Mouse (Mus musculus) C2C12 (cell line): ENCODE measurements around the gene B3gnt3. TPM values are rescaled to one million over a fixed set of nuclear protein-coding genes. Genes with fewer than 3 reads are reported as not detected.

Experiments used
- H3K27me3 ChIP-seq: one replicate; pipeline ENCODE4 v1.6.1; 2011; ENCODE audit not compliant: control insufficient read depth, insufficient read depth, insufficient read length
- H3K36me3 ChIP-seq: one replicate; pipeline ENCODE4 v1.6.1; 2011; ENCODE audit not compliant: control insufficient read depth, insufficient read depth
- H3K4me3 ChIP-seq: one replicate; pipeline ENCODE4 v1.5.1; 2011; ENCODE audit warnings: mild to moderate bottlenecking, control low read depth; ENCODE audit not compliant: poor library complexity, insufficient read depth, severe bottlenecking
- H3K79me2 ChIP-seq: one replicate; pipeline ENCODE4 v1.6.1; 2011; ENCODE audit not compliant: control insufficient read depth, insufficient read depth
- H3K79me3 ChIP-seq: one replicate; pipeline ENCODE4 v1.6.1; 2011; ENCODE audit warnings: low read depth, control low read depth
- H3ac ChIP-seq: one replicate; pipeline ENCODE3; 2011; ENCODE audit warnings: low read depth; ENCODE audit not compliant: control insufficient read depth, insufficient read length
- CEBPB ChIP-seq: IDR thresholded peaks from one replicate; pipeline ENCODE4 v1.6.1; 2011; ENCODE audit warnings: low read depth, mild to moderate bottlenecking, control low read depth, moderate library complexity
- CTCF ChIP-seq: IDR thresholded peaks from one replicate; pipeline ENCODE4 v1.5.1; 2011; ENCODE audit not compliant: control insufficient read depth, insufficient read depth, insufficient read length
- FOSL1 ChIP-seq: IDR thresholded peaks from one replicate; pipeline ENCODE4 v1.8.0; 2011; ENCODE audit warnings: mild to moderate bottlenecking, low read length; ENCODE audit not compliant: poor library complexity, insufficient read depth, severe bottlenecking
- MAX ChIP-seq: IDR thresholded peaks from one replicate; pipeline ENCODE4 v1.6.1; 2011; ENCODE audit warnings: mild to moderate bottlenecking, control low read depth
- MYOD1 ChIP-seq: IDR thresholded peaks from one replicate; pipeline ENCODE4 v1.6.1; 2011; ENCODE audit warnings: low read depth; ENCODE audit not compliant: control insufficient read depth, insufficient read length
- MYOG ChIP-seq: IDR thresholded peaks from one replicate; pipeline ENCODE4 v1.6.1; 2011; ENCODE audit not compliant: control insufficient read depth, insufficient read length; ENCODE audit errors: extremely low read depth
- USF1 ChIP-seq: IDR thresholded peaks from one replicate; pipeline ENCODE4 v1.6.1; 2011; ENCODE audit warnings: low read depth, mild to moderate bottlenecking, control low read depth, moderate library complexity
- polyA plus RNA-seq: library from polyadenylated mRNA; unstranded; fragments of >200 nt; fragmentation: generic; extraction: Trizol; gene quantifications from one replicate; pipeline ENCODE4 v1.2.1, GENCODE M21; 2012; ENCODE audit warnings: missing spikeins

Gene B3gnt3
- polyA plus RNA-seq, 1 experiment, result 0.02 TPM

- TF ChIP-seq CTCF (no peak), FOSL1 (no peak), MYOD1 (no peak)
- no peaks in the 10 kb centered on the region for H3K36me3 ChIP-seq
- no peaks in the 10 kb centered on the region for H3K79me3 ChIP-seq
- H3K27me3 ChIP-seq, result no peaks in the 10 kb centered on the region
- no peaks in the 10 kb centered on the region for H3K79me2 ChIP-seq
- H3ac ChIP-seq, result no peak overlapping the region
- peak overlapping the region; percentile 37 for H3K4me3 ChIP-seq
Observed at GRCm38 (mm10) chr8:71676803-71677202, 24.8 kb downstream of the B3gnt3 start.

GRCm38 (mm10) chr8:71676020-71676741 is 25.4 kb downstream of the B3gnt3 start, which contains the start of gene Jak3:
TSS of gene Jak3 (plus strand) at chr8:71676296.
- H3K79me3 ChIP-seq, result no peaks in the 10 kb centered on the region
- H3K36me3 ChIP-seq, result no peaks in the 10 kb centered on the region
- peak within 1 kb of the TSS; percentile 95 for H3ac ChIP-seq
- no peaks in the 10 kb centered on the region for H3K27me3 ChIP-seq
- H3K79me2 ChIP-seq, result no peaks in the 10 kb centered on the region
- TF ChIP-seq MYOD1 (no peak), MAX (no peak), CTCF (no peak), CEBPB (no peak), FOSL1 (no peak), USF1 (no peak), MYOG (no peak)
- H3K4me3 ChIP-seq, result peak within 1 kb of the TSS; percentile 37

- no peak overlapping the region for H3K4me3 ChIP-seq
- no peaks in the 10 kb centered on the region for H3K79me2 ChIP-seq
- no peak overlapping the region for H3ac ChIP-seq
- TF ChIP-seq CEBPB (no peak), FOSL1 (no peak), MYOD1 (no peak), MAX (no peak), MYOG (no peak), CTCF (no peak), USF1 (no peak)
- H3K79me3 ChIP-seq, result no peaks in the 10 kb centered on the region
- H3K27me3 ChIP-seq, result no peaks in the 10 kb centered on the region
- H3K36me3 ChIP-seq, result no peaks in the 10 kb centered on the region
Observed at GRCm38 (mm10) chr8:71675456-71676019, 26.1 kb downstream of the B3gnt3 start.

GRCm38 (mm10) chr8:71674071-71674470 is 27.5 kb downstream of the B3gnt3 start:
- Histone ChIP-seq H3K4me3 (no peak overlapping the region), H3K79me3 (no peaks in the 10 kb centered on the region), H3ac (no peak overlapping the region), H3K79me2 (no peaks in the 10 kb centered on the region), H3K27me3 (no peaks in the 10 kb centered on the region), H3K36me3 (no peaks in the 10 kb centered on the region)
- TF ChIP-seq CEBPB, result no peak
- TF ChIP-seq MYOG, result no peak
- no peak for TF ChIP-seq MAX
- TF ChIP-seq MYOD1, result no peak
- no peak for TF ChIP-seq USF1

GRCm38 (mm10) chr8:71672168-71672735 is 29.3 kb downstream of the B3gnt3 start:
- no peak for TF ChIP-seq FOSL1
- TF ChIP-seq MYOD1, result no peak
- no peak for TF ChIP-seq MYOG
- TF ChIP-seq MAX, result no peak
- no peak for TF ChIP-seq CTCF
- TF ChIP-seq USF1, result no peak
- no peak for TF ChIP-seq CEBPB
- Histone ChIP-seq H3K27me3 (no peaks in the 10 kb centered on the region), H3ac (no peak overlapping the region), H3K79me2 (no peaks in the 10 kb centered on the region), H3K36me3 (no peaks in the 10 kb centered on the region), H3K79me3 (no peaks in the 10 kb centered on the region), H3K4me3 (no peak overlapping the region)

- Histone ChIP-seq H3ac (peak within 1 kb of the TSS; percentile 1), H3K79me2 (no peaks in the 10 kb centered on the region), H3K27me3 (no peaks in the 10 kb centered on the region), H3K4me3 (peak within 1 kb of the TSS; percentile 32), H3K36me3 (no peaks in the 10 kb centered on the region), H3K79me3 (no peaks in the 10 kb centered on the region)
- TF ChIP-seq USF1 (peak; percentile 26), CTCF (no peak), MAX (peak; percentile 37), FOSL1 (no peak)
Observed at GRCm38 (mm10) chr8:71671549-71671965, 30.0 kb downstream of the B3gnt3 start, which contains the start of gene Unc13a. TSS of gene Unc13a (minus strand) at chr8:71671757.
